Mouse (Mus musculus): ENCODE measurements at regions not wholly inside any gene's neighbourhood (a gene's known extent, or its start where the extent isn't known, plus 50 kb on each side); places are given as distances from the start of the nearest gene placed in this dataset.

GRCm38 (mm10) chr3:35084091-35084867 lies 434.1 kb downstream of the Sox2 start:
- TF ChIP-seq CTCF (IDR thresholded peaks at IDR 0.05; ENCODE audit: insufficient read depth, low read depth, low read length) (no peak), POLR2A (IDR thresholded peaks at IDR 0.05; ENCODE audit: insufficient read depth, low read depth, low read length) (no peak)
